Mouse (Mus musculus) G1E-ER4 (cell line): ENCODE results near the gene Gm42688. TPM values are rescaled to one million over a fixed set of nuclear protein-coding genes. Genes with fewer than 3 reads are reported as not detected.

Experiments used
- GATA1 ChIP-seq: IDR thresholded peaks from one replicate; pipeline ENCODE4 v1.8.0; 2012; ENCODE audit warnings: low read length, inconsistent platforms
- polyA plus RNA-seq: library from polyadenylated mRNA; stranded (reverse); fragments of >175 nt; gene quantifications from 2 replicates; pipeline ENCODE4 v1.2.3, GENCODE M21; 2012

Gm42688 gene
- polyA plus RNA-seq, 1 experiment: 7.2 TPM

DNA sequence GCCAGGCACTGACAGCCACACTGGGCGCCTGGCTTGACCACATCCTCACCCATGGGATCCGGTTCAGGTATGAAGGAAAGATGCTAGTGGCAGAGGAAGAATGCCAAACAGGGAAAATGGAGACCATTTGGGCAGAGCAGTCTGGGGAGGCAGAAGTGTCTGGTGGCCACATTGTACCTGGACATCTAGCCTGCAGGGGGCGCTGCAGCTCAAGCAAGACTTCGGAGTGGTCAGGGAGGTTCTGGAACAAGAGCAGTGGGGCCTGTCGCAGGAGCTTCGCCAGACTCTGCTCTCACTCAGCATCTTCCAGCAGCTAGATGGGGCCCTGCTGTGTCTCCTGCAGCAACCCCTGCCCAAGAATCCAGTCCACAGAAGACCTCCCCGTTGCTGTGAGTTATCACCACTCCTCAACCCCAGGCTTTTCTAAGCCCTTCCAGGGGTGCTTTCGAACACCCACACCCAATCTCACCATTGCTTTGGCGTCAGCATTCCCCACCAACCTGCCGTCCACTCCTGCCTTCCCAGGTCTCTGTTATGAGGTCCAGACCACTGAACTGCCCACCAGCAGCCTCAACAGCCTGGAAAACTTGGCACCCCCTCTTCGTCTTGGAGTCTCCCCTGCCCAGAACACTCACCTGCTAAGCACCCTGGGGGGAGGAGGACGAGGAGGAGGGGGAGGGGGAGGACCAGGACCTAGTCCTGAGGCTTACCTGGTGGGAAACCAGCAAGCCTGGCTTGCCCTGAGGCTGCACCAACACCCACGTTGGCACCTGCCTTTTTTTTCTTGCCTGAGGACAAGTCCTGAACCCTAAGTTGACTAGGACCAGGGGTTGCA is 6.4 kb downstream of the Gm42688 start:
- no peak for TF ChIP-seq GATA1

DNA sequence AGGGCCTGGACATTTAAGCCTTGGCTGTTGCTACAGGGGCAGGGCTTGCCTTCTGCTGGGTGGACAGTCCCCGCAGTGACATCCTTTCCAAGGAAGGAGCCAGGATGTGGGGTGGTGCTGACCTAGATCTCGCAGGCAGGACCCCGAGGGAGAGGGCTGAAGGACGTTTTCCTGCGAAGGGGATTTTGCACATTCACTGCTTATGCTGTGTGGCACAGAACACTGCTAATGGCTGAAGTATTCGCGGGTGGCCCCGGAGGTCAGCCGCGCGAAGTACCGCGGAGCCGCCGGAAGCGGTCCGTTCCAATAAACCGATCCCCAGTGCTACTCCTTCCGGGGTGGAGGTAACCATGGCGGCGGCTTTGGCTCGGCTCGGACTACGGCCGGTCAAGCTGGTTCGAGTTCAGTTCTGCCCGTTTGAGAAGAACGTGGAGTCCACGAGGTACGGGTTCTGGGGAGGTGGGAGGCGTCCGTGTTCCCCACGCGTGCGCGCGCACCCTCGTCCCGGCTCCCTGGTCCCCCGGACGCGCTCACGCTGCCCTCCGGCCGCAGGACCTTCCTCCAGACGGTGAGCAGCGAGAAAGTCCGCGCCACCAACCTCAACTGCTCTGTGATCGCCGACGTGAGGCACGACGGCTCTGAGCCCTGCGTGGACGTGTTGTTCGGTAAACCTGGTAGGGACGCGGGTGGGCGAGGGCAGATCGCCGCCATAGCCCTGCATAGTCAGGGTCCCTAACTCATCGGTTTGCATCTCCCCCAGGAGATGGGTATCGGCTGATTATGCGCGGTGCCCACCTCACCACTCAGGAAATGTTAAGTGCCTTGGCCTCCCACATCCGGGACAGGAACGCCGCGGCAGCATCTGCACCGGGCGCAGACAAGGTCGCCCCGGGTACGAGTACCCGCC is 7.6 kb downstream of the Gm42688 start, which contains the start of gene Mrpl53:
TSS of gene Mrpl53 (plus strand) at position 279 of the 907 bp plus-strand sequence.
- no peak for TF ChIP-seq GATA1

DNA sequence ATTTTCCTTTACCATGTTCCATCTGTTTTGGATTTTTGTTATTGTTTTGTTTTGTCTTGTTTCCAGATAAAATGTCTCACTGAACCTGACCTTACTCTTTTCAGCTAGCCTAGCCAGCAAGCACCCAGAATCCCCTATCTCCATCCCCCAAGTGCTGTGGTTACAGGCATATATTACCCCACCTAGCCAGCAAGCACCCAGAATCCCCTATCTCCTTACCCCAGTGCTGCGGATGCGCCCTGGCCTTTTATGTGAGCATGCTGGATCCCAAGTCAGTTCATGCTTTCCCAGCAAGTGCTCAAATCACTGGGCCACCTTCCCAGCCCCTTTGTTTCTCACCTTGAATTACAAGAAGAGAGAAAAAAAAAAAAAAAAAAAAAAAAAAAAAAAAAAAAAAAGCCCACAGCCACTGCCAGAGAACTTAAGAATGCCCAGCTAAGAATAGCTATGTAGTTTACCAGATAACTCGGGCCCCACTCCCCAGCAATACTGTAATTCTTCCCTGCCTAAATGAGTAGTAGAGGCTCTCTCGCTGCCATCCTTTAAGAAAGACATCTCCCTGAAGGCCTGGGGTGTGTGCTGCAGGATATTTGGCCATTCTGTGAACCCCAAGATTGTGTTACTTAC is 10.2 kb downstream of the Gm42688 start:
- no peak for TF ChIP-seq GATA1

DNA sequence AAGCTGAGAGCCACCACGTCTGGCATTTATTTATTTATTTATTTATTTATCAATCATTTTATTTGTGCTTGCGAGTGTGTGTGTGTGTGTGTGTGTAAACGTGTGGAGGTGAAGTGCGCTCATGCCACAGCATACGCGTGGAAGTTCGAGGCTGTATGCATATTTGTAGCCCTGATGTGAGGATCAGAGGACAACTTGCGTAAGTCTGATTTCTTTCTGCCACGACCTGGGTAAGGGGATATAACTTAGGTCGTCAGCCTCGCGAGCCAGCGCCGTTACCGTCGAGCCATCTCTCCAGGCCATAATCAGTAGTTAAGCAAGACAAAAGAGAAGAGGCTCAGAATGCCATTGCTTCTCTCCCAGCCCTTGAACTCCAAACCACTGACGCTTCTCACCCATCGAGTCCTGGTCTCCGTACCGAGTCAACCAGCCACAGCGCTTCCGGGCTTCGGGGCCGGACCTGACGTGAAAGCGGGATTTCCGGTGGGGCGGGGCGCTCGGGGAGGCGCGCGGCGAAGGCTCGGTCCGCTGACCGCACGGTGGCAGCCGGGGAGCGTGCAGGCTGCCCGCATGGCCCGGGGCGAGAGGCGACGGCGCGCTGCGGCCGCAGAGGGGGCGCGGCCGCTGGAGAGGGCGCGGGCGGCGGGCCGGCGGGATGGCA is 13.7 kb downstream of the Gm42688 start, which contains the start of gene Mogs:
TSS of gene Mogs (plus strand) at position 486 of the 661 bp plus-strand sequence.
- TF ChIP-seq GATA1: no peak

DNA sequence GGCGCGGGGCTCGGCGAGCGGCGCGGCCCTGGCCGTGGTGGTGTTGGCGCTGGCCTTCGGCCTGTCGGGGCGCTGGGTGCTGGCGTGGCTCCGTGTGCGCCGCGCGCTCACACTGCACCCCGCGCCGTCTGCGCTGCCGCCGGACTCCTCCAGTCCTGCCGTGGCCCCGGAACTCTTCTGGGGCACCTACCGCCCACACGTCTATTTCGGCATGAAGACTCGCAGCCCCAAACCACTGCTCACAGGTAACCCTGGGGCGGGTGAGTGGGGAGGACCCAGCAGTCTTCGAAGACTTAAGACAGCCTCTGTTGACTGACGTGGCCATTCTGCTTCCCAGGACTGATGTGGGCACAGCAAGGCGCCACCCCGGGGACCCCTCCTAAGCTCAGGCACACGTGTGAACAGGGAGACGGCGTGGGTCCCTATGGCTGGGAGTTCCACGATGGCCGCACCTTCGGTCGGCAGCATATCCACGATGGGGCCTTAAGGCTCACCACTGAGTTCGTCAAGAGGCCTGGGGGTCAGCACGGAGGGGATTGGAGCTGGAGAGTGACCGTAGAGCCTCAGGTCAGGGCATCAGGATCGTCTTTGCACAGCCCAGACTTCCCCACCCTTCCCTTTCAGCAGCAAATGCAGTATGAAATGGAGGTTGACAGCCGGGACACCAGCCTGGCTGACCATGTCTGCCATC is 14.4 kb downstream of the Gm42688 start:
- no peak for TF ChIP-seq GATA1

DNA sequence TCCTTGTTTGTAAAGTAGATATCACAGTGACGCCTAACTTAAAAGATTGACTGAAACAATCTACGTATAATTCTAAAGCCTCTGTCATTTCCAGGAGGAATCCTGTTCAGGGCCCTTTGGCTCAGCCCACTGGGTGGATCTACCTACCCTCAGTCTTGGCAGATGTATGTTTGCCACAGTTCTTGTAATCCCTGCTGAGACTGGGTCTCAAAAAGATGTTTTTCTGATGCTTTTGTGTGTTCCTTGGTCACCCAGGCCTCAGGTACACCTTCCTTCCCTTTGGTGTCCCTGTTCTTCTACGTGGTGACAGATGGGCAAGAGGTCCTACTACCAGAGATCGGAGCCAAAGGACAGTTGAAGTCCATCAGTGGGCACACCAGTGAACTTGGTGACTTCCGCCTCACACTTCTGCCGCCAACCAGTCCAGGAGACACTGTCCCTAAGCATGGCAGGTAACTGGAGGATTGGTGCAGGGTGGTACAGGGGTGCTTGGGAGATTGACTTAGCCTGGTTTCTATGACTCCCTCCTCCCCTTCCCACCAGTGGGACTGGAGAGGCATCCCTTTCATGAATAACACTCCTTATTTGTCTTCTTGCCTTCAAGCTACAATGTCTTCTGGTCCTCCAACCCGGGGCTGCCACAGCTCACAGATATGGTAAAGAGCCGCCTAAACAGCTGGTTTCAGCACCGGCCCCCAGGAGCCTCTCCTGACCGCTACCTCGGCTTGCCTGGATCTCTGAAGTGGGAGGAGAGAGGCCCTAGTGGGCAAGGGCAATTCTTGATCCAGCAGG is 15.2 kb downstream of the Gm42688 start:
- no peak for TF ChIP-seq GATA1

DNA sequence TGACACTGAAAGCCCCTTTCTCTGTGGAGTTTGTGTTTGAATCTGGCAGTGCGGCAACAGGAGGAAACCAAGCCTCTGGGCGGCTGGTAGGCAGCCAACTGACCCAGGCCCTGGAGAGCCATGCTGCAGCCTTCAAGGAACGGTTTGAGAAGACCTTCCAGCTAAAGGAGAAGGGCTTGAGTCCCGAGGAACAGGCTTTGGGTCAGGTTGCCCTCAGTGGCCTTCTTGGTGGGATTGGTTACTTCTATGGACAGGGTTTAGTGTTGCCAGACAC is 15.7 kb downstream of the Gm42688 start:
- no peak for TF ChIP-seq GATA1

DNA sequence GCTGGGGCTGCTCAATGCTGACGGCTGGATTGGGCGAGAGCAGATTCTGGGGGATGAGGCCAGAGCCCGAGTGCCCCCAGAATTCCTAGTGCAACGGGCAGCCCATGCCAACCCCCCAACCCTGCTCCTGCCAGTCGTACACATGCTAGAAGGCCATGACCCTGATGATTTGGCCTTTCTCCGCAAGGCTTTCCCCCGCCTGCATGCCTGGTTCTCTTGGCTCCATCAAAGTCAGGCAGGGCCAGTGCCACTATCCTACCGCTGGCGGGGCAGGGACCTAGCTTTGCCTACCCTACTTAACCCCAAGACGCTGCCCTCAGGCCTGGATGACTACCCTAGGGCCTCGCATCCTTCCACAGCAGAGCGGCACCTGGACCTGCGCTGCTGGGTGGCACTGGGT is 16.2 kb downstream of the Gm42688 start:
- TF ChIP-seq GATA1: no peak

DNA sequence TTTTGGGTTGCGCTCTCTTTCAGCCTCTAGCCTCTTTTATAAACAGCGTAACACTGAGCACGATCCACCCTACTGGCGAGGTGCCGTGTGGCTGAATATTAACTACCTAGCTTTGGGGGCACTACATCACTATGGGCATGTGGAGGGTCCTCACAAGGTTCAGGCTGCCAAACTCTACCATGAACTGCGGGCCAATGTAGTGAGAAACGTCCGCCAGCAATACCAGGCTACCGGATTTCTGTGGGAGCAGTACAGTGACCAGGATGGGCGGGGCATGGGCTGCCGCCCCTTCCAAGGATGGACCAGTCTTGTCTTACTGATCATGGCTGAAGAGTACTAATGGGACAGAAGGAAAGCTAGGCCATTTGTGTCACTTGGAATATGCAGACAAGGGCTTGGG is 17.0 kb downstream of the Gm42688 start:
- no peak for TF ChIP-seq GATA1

DNA sequence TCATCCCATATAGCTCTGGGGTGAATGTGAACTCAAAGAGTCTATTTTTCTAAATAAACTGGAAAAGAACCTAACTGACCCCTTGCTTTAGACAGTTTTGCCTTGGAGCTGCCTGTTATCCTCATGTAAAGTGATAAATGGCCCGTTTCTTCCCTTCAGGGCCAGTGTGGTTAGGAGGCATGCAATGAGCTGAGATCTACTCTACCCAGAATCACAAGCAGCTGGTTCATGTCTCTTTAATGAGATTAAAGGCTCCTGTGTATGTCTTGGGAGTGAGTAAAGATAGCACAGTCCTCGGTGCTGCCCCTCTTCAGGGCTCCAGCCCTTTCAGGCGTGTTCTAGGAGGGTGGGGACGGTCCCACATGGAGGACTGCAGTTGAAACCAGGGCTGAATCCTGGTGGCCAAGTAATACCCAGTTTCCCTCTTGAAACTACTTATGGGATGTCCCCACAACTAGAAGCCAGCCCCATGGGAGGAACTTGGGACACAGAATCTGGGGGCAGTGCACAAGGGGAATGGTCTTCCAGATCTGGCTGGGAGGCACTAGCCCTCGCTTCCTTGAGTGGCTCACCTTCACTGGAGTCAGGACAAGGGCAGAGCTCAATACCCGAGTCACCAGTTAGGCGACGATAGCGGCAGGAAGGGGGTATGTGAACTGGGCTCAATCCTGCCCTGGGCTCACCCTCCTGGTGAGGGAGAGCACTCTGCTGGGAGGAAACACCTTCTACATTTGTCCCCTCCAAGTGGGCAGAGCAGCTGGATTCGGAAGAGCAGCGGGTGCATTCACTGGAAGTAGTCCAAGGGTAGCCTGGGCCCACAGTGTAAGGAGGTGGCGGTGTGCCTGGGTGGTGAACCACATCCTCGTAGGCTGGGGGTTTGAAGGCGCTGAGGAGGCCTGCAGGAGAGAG is 17.7 kb downstream of the Gm42688 start:
- no peak for TF ChIP-seq GATA1

DNA sequence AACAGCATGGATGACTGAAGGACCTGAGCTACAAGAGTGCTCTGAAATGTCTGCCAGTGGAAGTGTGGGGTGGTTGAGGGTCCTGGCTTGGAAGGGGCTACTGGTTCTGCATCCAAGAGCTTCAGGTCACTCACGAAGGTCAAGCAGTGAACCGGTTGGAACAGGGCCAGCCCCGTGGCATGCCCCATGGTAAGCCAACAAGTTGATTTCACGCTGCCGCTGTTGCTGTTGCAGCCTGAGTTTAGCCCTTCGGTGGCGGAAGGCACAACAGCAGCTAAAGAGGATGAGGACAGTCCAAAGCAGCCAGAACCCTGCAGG is 18.3 kb downstream of the Gm42688 start:
- TF ChIP-seq GATA1: no peak

DNA sequence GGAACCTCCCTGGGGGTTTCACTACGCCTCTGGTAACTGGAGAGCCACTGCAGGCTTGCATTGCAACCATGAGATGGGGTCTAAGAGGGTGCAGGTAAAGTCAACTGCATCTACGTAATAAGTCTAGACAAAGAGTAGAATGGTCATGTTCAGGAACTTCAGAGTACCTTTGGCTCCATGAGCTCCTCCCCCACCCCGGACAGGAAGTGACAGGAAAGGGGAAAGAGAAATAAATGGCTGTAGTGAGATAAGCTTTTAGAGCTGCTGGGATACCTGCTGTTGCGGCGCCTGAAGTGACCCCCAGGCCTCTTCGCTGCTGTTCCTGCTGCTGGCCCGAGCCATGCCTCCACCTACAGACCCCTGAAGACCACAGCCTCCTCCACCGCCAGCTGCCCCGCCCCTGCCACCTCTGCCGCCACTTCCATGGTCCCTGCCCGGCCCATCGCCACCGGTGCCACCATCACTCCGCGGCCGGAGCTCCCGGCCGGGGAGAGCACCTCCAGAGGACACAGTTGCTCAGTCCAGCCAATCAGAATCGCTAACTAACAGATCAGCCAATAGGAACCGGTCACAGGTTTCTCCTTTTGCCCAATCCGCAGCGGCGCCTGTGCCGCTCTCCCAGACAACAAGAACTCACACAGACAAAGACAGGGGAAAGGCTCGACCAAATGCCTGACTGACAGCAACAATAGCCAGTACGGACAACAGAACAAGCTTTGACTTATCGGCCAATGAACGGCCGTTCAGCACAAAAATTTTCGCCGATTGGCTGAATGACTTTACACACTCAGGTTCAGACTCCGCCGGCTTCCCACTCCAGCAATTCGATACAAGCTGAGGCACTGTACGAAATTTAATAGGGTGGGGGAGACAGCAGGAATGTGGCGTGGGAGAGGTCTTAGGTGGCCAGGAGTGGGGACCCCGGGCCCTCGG is 19.8 kb downstream of the Gm42688 start, which contains the start of gene Wbp1:
TSS of gene Wbp1 (minus strand) at position 630 of the 933 bp plus-strand sequence.
- no peak for TF ChIP-seq GATA1
